Mouse (Mus musculus) heart, embryonic 16.5 days (tissue): ENCODE data around the gene Vav2. TPM values are rescaled to one million over a fixed set of nuclear protein-coding genes. Genes with fewer than 3 reads are reported as not detected.

Experiments
- ATAC-seq: fragments of 200-750 bp; cut with Nextera tagmentation; replicated peaks from 2 replicates; pipeline ENCODE4 v1.8.0; 2017; ENCODE audit warnings: moderate number of reproducible peaks; ENCODE audit not compliant: insufficient read depth, low FRiP score; ENCODE audit errors: extremely low read depth
- H3K27ac ChIP-seq: fragments of 300-500 bp; sonication (generic); 2 replicates; pipeline ENCODE4 v1.5.1; 2014; ENCODE audit warnings: mild to moderate bottlenecking, low read length, control low read depth, moderate library complexity
- H3K27me3 ChIP-seq: fragments of 300-500 bp; sonication (generic); 2 replicates; pipeline ENCODE4 v1.6.1; 2014; ENCODE audit warnings: low read length, mixed read lengths; ENCODE audit not compliant: control insufficient read depth, insufficient read depth
- H3K36me3 ChIP-seq: fragments of 300-500 bp; sonication (generic); 2 replicates; pipeline ENCODE4 v1.6.1; 2014; ENCODE audit not compliant: control insufficient read depth, insufficient read depth
- H3K4me1 ChIP-seq: fragments of 300-500 bp; sonication (generic); 2 replicates; pipeline ENCODE4 v1.6.1; 2014; ENCODE audit warnings: low read length, mixed read lengths; ENCODE audit not compliant: control insufficient read depth, insufficient read depth
- H3K4me2 ChIP-seq: fragments of 300-500 bp; sonication (generic); 2 replicates; pipeline ENCODE4 v1.6.1; 2014; ENCODE audit warnings: low read depth, mild to moderate bottlenecking, control low read depth, low read length
- H3K4me3 ChIP-seq: fragments of 300-500 bp; sonication (generic); 2 replicates; pipeline ENCODE4 v1.5.1; 2014; ENCODE audit warnings: mild to moderate bottlenecking, control low read depth, low read length
- H3K9ac ChIP-seq: fragments of 300-500 bp; sonication (generic); 2 replicates; pipeline ENCODE4 v1.6.1; 2014; ENCODE audit warnings: low read length, control low read depth
- H3K9me3 ChIP-seq: fragments of 300-500 bp; sonication (generic); replicated peaks from 2 replicates; pipeline ENCODE4 v1.6.1; 2016; ENCODE audit warnings: low read length; ENCODE audit not compliant: control insufficient read depth
- WGBS: fragments of 180-500 bp; shearing (Covaris S2); extraction: QIAGEN DNeasy Blood & Tissue Kit; methylation state at CpG from one replicate; pipeline ENCODE4 v1.1.7; 2014; 5-methylcytosine and 5-hydroxymethylcytosine counted together
- polyA plus RNA-seq: library from polyadenylated mRNA; unstranded; fragments of >200 nt; fragmentation: Nextera tagmentation; extraction: Ambion mirVana; gene quantifications from 2 replicates; pipeline ENCODE4 v1.2.1, GENCODE M21; 2015

The Vav2 gene
- polyA plus RNA-seq, 1 experiment from 2014 or later, result 2.6 TPM

- H3K9ac ChIP-seq, result no peak overlapping the region
- no peaks in the 10 kb centered on the region for H3K36me3 ChIP-seq
- H3K9me3 ChIP-seq, result no peaks in the 10 kb centered on the region
- peaks cover 5% of the 10 kb centered on the region for H3K4me1 ChIP-seq
- H3K4me3 ChIP-seq, result no peak overlapping the region
- H3K27me3 ChIP-seq, result no peaks in the 10 kb centered on the region
- 42% methylated on average over 13 of the region's 13 CpGs for WGBS
- H3K4me2 ChIP-seq, result no peak overlapping the region
- H3K27ac ChIP-seq, result no peak overlapping the region
- peak; percentile 74 for ATAC-seq
Observed at GRCm38 (mm10) chr2:27280920-27281611, 145.8 kb downstream of the Vav2 start.

- ATAC-seq, result no peak
- no peak overlapping the region for H3K27ac ChIP-seq
- peaks cover 10% of the 10 kb centered on the region; the same call in 1 of the 2 replicates for H3K36me3 ChIP-seq
- peaks cover 5% of the 10 kb centered on the region for H3K4me1 ChIP-seq
- no peak overlapping the region for H3K4me2 ChIP-seq
- no peaks in the 10 kb centered on the region for H3K27me3 ChIP-seq
- no peak overlapping the region for H3K9ac ChIP-seq
- no peak overlapping the region for H3K4me3 ChIP-seq
- 0 out of 2 replicates have a peak, but pooled peaks cover 3% of the 10 kb centered on the region for H3K9me3 ChIP-seq
- 88% methylated on average over 7 of the region's 7 CpGs for WGBS
Observed at GRCm38 (mm10) chr2:27278859-27279258, 148.0 kb downstream of the Vav2 start.

GRCm38 (mm10) chr2:27268325-27268724, 158.5 kb downstream of the Vav2 start:
- peak; percentile 60; the same call in 1 of the 2 replicates for ATAC-seq
- Histone ChIP-seq H3K9ac (no peak overlapping the region), H3K4me1 (peaks cover 12% of the 10 kb centered on the region), H3K4me3 (no peak overlapping the region), H3K9me3 (0 out of 2 replicates have a peak, but pooled peaks cover 2% of the 10 kb centered on the region), H3K4me2 (no peak overlapping the region), H3K27me3 (no peaks in the 10 kb centered on the region), H3K27ac (peak overlapping the region; percentile 35; the same call in 1 of the 2 replicates), H3K36me3 (peaks cover 21% of the 10 kb centered on the region)
- WGBS, result 29% methylated on average over 2 of the region's 2 CpGs

- Histone ChIP-seq H3K36me3 (peaks cover 13% of the 10 kb centered on the region), H3K9me3 (0 out of 2 replicates have a peak, but pooled peaks cover 2% of the 10 kb centered on the region)
Observed at GRCm38 (mm10) chr2:27265819-27266218, 161.0 kb downstream of the Vav2 start.

DNA sequence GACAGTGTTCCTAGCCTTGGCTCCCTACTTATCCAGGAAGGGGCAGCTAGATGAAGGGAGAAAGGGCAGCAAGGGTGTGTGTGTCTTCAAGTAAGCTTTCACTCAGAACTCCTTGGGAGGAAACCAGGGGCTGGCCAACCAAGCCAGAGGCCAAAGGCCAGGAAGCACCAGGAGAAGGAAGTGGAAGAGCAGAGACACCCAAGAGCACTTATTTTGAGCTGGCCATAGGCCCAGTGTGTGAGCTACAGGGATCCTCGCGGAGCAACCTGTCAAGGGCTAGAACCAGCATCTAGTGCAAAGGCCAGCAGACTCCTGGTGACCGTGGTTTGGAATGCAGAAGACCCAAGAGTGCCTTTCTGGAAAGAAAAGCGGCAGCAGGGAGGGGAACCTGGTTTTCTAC, 163.8 kb downstream of the Vav2 start:
- WGBS, result 67% methylated on average over 4 of the region's 4 CpGs
- H3K9ac ChIP-seq, result no peak overlapping the region
- H3K27me3 ChIP-seq, result no peaks in the 10 kb centered on the region
- no peak overlapping the region for H3K27ac ChIP-seq
- no peak for ATAC-seq
- H3K4me3 ChIP-seq, result no peak overlapping the region
- peaks cover 2% of the 10 kb centered on the region for H3K4me1 ChIP-seq
- no peaks in the 10 kb centered on the region for H3K9me3 ChIP-seq
- peaks cover 6% of the 10 kb centered on the region for H3K36me3 ChIP-seq
- no peak overlapping the region for H3K4me2 ChIP-seq

More at GRCm38 (mm10) chr2:27265819-27266218, 161.0 kb downstream of the Vav2 start:
- no peak overlapping the region for H3K4me2 ChIP-seq
- H3K4me3 ChIP-seq, result no peak overlapping the region
- 79% methylated on average over 3 of the region's 3 CpGs for WGBS
- ATAC-seq, result no peak
- H3K9ac ChIP-seq, result no peak overlapping the region
- H3K27me3 ChIP-seq, result no peaks in the 10 kb centered on the region
- peaks cover 12% of the 10 kb centered on the region for H3K4me1 ChIP-seq
- no peak overlapping the region for H3K27ac ChIP-seq

GRCm38 (mm10) chr2:27251434-27251833, 175.4 kb downstream of the Vav2 start:
- Histone ChIP-seq H3K36me3 (no peaks in the 10 kb centered on the region), H3K9ac (no peak overlapping the region), H3K9me3 (no peaks in the 10 kb centered on the region), H3K4me1 (peaks cover 15% of the 10 kb centered on the region), H3K27ac (no peak overlapping the region), H3K27me3 (no peaks in the 10 kb centered on the region), H3K4me2 (no peak overlapping the region), H3K4me3 (no peak overlapping the region)
- ATAC-seq, result no peak

- Histone ChIP-seq H3K27me3 (no peaks in the 10 kb centered on the region), H3K36me3 (no peaks in the 10 kb centered on the region), H3K9ac (peak within 1 kb of the TSS; percentile 59), H3K4me3 (peak within 1 kb of the TSS; percentile 9), H3K9me3 (no peaks in the 10 kb centered on the region), H3K4me2 (peak within 1 kb of the TSS; percentile 51), H3K27ac (peak within 1 kb of the TSS; percentile 85), H3K4me1 (peaks cover 20% of the 10 kb centered on the region)
- WGBS, result 80% methylated on average over 2 of the region's 2 CpGs
- ATAC-seq, result no peak
Observed at GRCm38 (mm10) chr2:27248211-27248610, 178.6 kb downstream of the Vav2 start, which contains the start of gene Sardh. TSS of gene Sardh (minus strand) at chr2:27248337.

GRCm38 (mm10) chr2:27247487-27247863, 179.4 kb downstream of the Vav2 start:
- Histone ChIP-seq H3K4me2 (peak overlapping the region; percentile 51), H3K36me3 (no peaks in the 10 kb centered on the region), H3K27ac (peak overlapping the region; percentile 85), H3K4me3 (peak overlapping the region; percentile 9; the same call in 1 of the 2 replicates), H3K4me1 (peaks cover 20% of the 10 kb centered on the region), H3K27me3 (no peaks in the 10 kb centered on the region), H3K9me3 (no peaks in the 10 kb centered on the region), H3K9ac (peak overlapping the region; percentile 59)
- peak; percentile 73 for ATAC-seq
- 24% methylated on average over 2 of the region's 2 CpGs for WGBS

DNA sequence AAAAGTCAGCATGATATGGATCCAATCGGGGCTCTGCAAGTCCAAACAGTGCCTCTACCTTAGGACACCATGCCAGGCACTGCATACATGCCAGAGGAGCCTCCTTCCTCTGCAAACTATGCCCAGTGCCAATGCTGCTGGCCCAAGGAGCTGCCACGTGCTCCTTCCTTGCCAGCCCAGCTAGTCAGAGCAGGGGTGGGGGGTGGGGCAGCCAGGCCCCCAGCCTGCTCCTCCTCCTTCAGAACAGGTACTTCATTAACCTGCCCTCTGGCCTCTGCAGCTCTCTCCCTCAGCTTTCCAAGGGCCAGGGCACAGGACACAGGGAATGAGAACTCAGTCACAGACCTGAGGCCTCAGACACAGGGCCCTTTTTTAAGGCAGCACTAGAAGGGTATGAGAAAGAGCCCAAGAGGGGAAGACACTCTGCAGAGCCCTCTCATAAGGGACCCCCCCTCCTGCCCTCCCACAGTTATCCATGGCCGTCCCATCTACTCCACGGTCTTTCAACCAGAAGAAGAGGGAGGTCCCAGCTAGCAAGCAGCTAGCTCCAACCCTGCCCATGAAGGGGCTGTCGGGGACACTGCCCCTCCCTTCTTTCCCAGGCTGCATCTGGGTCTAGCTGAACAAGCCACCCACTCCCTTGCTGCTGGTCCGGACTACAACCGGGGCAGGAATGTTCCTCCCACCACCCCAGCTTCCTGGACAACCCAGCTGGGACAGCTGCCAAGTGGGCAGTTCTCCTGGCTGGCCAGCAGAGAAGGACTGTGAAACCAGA, 179.9 kb downstream of the Vav2 start:
- Histone ChIP-seq H3K27ac (peak overlapping the region; percentile 85), H3K4me3 (peak overlapping the region; percentile 9), H3K36me3 (no peaks in the 10 kb centered on the region), H3K4me1 (peaks cover 20% of the 10 kb centered on the region), H3K9me3 (no peaks in the 10 kb centered on the region), H3K9ac (peak overlapping the region; percentile 59), H3K4me2 (peak overlapping the region; percentile 51), H3K27me3 (no peaks in the 10 kb centered on the region)
- peak; percentile 91 for ATAC-seq
- 20% methylated on average over 7 of the region's 7 CpGs for WGBS
